Mouse (Mus musculus): Measurements from ENCODE around the gene Srd5a1. TPM values are rescaled to one million over a fixed set of nuclear protein-coding genes. Genes with fewer than 3 reads are reported as not detected.

Gene Srd5a1
- total and polyA plus RNA-seq, 2 experiments from 2014 or later: 22.6 to 34.7 TPM

GRCm38 (mm10) chr13:69594577-69595256, 16.5 kb downstream of the Srd5a1 start:
- 90% methylated on average over 7 of the region's 7 CpGs for WGBS
- H3K9me3 ChIP-seq (ENCODE audit: low read length): no peaks in the 10 kb centered on the region
- H3K36me3 ChIP-seq (ENCODE audit: insufficient read depth, low read length): no peaks in the 10 kb centered on the region
- ATAC-seq (no peak), DNase-seq (ENCODE audit: low spot score) (no peak)
- no peaks in the 10 kb centered on the region for H3K27me3 ChIP-seq (ENCODE audit: insufficient read depth, low read length)
- H3K27ac ChIP-seq: no peak overlapping the region
- H3K4me2 ChIP-seq (ENCODE audit: low read depth, low read length): no peak overlapping the region
- TF ChIP-seq CTCF (IDR thresholded peaks at IDR 0.05; ENCODE audit: low read depth): no peak
- H3K9ac ChIP-seq (replicated peaks; ENCODE audit: low read length): no peak overlapping the region
- no peaks in the 10 kb centered on the region for H3K4me1 ChIP-seq (ENCODE audit: insufficient read depth, low read length)
- no peak overlapping the region for H3K4me3 ChIP-seq (ENCODE audit: low read length)

DNA sequence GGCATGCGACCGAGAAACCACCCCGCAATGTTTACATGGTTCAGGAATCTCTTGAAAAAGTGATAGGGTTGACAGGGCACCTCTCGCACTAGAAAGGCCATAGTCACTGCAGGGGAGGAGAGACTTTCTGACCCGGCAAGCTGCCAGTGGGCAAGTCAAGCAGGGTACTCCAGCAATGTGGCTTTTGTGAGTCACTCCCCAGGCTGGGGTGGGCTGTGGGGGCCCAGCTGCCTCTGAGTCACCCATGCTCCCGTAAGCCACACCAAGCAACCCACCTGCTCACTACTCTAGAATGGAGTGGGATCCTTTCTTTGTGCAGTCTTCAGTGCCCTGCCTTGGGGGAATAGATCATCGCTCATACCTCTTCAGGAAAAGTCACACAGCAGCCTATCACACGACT, 17.8 kb downstream of the Srd5a1 start:
- Histone ChIP-seq H3K4me3 (ENCODE audit: low read length) (no peak overlapping the region), H3K9me3 (ENCODE audit: low read length) (no peaks in the 10 kb centered on the region), H3K4me1 (ENCODE audit: insufficient read depth, low read length) (no peaks in the 10 kb centered on the region), H3K27ac (no peak overlapping the region), H3K27me3 (ENCODE audit: insufficient read depth, low read length) (no peaks in the 10 kb centered on the region), H3K36me3 (ENCODE audit: insufficient read depth, low read length) (no peaks in the 10 kb centered on the region), H3K9ac (replicated peaks; ENCODE audit: low read length) (no peak overlapping the region), H3K4me2 (ENCODE audit: low read depth, low read length) (no peak overlapping the region)
- DNase-seq (ENCODE audit: low spot score) (no peak), ATAC-seq (no peak)
- 75% methylated on average over 8 of the region's 8 CpGs for WGBS
- no peak for TF ChIP-seq CTCF (IDR thresholded peaks at IDR 0.05; ENCODE audit: low read depth)

DNA sequence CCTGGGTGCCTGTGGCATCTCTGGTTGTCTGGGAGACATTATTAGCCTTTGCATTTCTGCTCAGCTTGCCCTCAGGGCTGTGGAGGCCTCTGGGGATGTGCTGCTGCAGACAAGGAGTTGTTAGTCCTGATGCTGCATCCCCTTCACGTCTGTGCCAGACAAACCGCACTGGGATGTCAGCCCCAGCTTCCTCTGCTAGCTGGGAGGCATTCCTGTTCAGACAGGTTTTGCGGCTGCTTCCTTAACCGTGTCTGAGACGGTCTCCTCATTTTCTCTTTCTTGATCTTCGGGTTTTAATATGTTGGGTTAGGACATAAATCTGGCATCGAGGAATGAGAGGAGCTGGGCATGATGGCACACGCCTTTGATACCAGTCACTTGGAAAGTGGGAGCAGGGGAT, 19.0 kb downstream of the Srd5a1 start:
- no peak overlapping the region for H3K27ac ChIP-seq
- H3K4me1 ChIP-seq (ENCODE audit: insufficient read depth, low read length): no peaks in the 10 kb centered on the region
- H3K27me3 ChIP-seq (ENCODE audit: insufficient read depth, low read length): no peaks in the 10 kb centered on the region
- H3K4me3 ChIP-seq (ENCODE audit: low read length): no peak overlapping the region
- no peak for TF ChIP-seq CTCF (IDR thresholded peaks at IDR 0.05; ENCODE audit: low read depth)
- H3K9ac ChIP-seq (replicated peaks; ENCODE audit: low read length): no peak overlapping the region
- no peak overlapping the region for H3K4me2 ChIP-seq (ENCODE audit: low read depth, low read length)
- 78% methylated on average over 8 of the region's 8 CpGs for WGBS
- ATAC-seq (no peak), DNase-seq (ENCODE audit: low spot score) (no peak)
- no peaks in the 10 kb centered on the region for H3K36me3 ChIP-seq (ENCODE audit: insufficient read depth, low read length)
- H3K9me3 ChIP-seq (ENCODE audit: low read length): no peaks in the 10 kb centered on the region

GRCm38 (mm10) chr13:69591338-69591737, 19.9 kb downstream of the Srd5a1 start:
- H3K4me2 ChIP-seq (ENCODE audit: low read depth, low read length): no peak overlapping the region
- H3K9me3 ChIP-seq (ENCODE audit: low read length): no peaks in the 10 kb centered on the region
- no peak for ATAC-seq
- H3K4me1 ChIP-seq (ENCODE audit: insufficient read depth, low read length): no peaks in the 10 kb centered on the region
- 95% methylated on average over 5 of the region's 5 CpGs for WGBS
- no peak for DNase-seq (ENCODE audit: low spot score)
- H3K9ac ChIP-seq (replicated peaks; ENCODE audit: low read length): no peak overlapping the region
- H3K4me3 ChIP-seq (ENCODE audit: low read length): no peak overlapping the region
- TF ChIP-seq CTCF (IDR thresholded peaks at IDR 0.05; ENCODE audit: low read depth): no peak
- H3K27ac ChIP-seq: no peak overlapping the region
- no peaks in the 10 kb centered on the region for H3K27me3 ChIP-seq (ENCODE audit: insufficient read depth, low read length)
- no peaks in the 10 kb centered on the region for H3K36me3 ChIP-seq (ENCODE audit: insufficient read depth, low read length)

GRCm38 (mm10) chr13:69588263-69588662, 23.0 kb downstream of the Srd5a1 start:
- H3K4me3 ChIP-seq (ENCODE audit: low read length): no peak overlapping the region
- H3K4me2 ChIP-seq (ENCODE audit: low read depth, low read length): no peak overlapping the region
- no peaks in the 10 kb centered on the region for H3K36me3 ChIP-seq (ENCODE audit: insufficient read depth, low read length)
- no peak for TF ChIP-seq CTCF (IDR thresholded peaks at IDR 0.05; ENCODE audit: low read depth)
- H3K4me1 ChIP-seq (ENCODE audit: insufficient read depth, low read length): no peaks in the 10 kb centered on the region
- H3K9me3 ChIP-seq (ENCODE audit: low read length): no peaks in the 10 kb centered on the region
- no peak overlapping the region for H3K27ac ChIP-seq
- no peak overlapping the region for H3K9ac ChIP-seq (replicated peaks; ENCODE audit: low read length)
- WGBS: 60% methylated on average over 6 of the region's 6 CpGs
- DNase-seq (ENCODE audit: low spot score) (no peak), ATAC-seq (no peak)
- H3K27me3 ChIP-seq (ENCODE audit: insufficient read depth, low read length): no peaks in the 10 kb centered on the region

DNA sequence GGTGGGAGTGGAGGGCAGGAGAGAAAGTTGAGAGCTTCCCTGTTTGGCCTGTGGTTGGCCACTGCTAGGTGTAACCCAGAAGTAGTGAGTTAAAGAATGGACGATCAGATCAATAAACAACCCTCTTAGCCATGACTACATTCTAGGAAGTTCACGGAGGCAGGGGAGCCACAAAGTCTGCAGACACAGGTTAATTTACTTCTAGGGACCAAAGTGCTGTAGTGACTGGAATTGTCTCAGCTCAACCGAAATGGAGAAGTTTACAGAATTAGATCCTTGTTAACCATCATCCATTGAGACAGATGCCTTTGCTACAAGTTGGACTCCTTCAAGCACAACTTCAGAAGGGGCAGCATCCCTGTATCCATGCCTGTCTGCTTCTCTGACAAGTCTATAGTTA, 23.4 kb downstream of the Srd5a1 start:
- no peaks in the 10 kb centered on the region for H3K27me3 ChIP-seq (ENCODE audit: insufficient read depth, low read length)
- WGBS: 87% methylated on average over 3 of the region's 3 CpGs
- no peaks in the 10 kb centered on the region for H3K4me1 ChIP-seq (ENCODE audit: insufficient read depth, low read length)
- no peak overlapping the region for H3K9ac ChIP-seq (replicated peaks; ENCODE audit: low read length)
- DNase-seq (ENCODE audit: low spot score): no peak
- H3K4me2 ChIP-seq (ENCODE audit: low read depth, low read length): no peak overlapping the region
- no peak for TF ChIP-seq CTCF (IDR thresholded peaks at IDR 0.05; ENCODE audit: low read depth)
- no peak for ATAC-seq
- no peaks in the 10 kb centered on the region for H3K36me3 ChIP-seq (ENCODE audit: insufficient read depth, low read length)
- no peak overlapping the region for H3K4me3 ChIP-seq (ENCODE audit: low read length)
- H3K9me3 ChIP-seq (ENCODE audit: low read length): no peaks in the 10 kb centered on the region
- H3K27ac ChIP-seq: no peak overlapping the region

GRCm38 (mm10) chr13:69586337-69586736, 24.9 kb downstream of the Srd5a1 start:
- Histone ChIP-seq H3K4me2 (ENCODE audit: low read depth, low read length) (no peak overlapping the region), H3K9me3 (ENCODE audit: low read length) (no peaks in the 10 kb centered on the region), H3K9ac (replicated peaks; ENCODE audit: low read length) (no peak overlapping the region), H3K4me3 (ENCODE audit: low read length) (no peak overlapping the region), H3K27me3 (ENCODE audit: insufficient read depth, low read length) (no peaks in the 10 kb centered on the region), H3K4me1 (ENCODE audit: insufficient read depth, low read length) (no peaks in the 10 kb centered on the region), H3K36me3 (ENCODE audit: insufficient read depth, low read length) (no peaks in the 10 kb centered on the region), H3K27ac (no peak overlapping the region)
- DNase-seq (ENCODE audit: low spot score) (no peak), ATAC-seq (no peak)
- 59% methylated on average over 10 of the region's 10 CpGs for WGBS
- TF ChIP-seq CTCF (IDR thresholded peaks at IDR 0.05; ENCODE audit: low read depth): no peak

Measured in hindbrain, postnatal 0 days (tissue).